Mouse (Mus musculus) ES-Bruce4 (cell line): ENCODE results near the gene Bbs2.

ENCODE experiments used
- CTCF ChIP-seq: IDR thresholded peaks from one replicate; pipeline ENCODE4 v1.8.1; 2011; ENCODE audit warnings: low read depth, low read length
- EP300 ChIP-seq: IDR thresholded peaks from 2 replicates; pipeline ENCODE4 v1.6.1; 2011; ENCODE audit warnings: low read depth, low read length; ENCODE audit not compliant: insufficient read depth

DNA sequence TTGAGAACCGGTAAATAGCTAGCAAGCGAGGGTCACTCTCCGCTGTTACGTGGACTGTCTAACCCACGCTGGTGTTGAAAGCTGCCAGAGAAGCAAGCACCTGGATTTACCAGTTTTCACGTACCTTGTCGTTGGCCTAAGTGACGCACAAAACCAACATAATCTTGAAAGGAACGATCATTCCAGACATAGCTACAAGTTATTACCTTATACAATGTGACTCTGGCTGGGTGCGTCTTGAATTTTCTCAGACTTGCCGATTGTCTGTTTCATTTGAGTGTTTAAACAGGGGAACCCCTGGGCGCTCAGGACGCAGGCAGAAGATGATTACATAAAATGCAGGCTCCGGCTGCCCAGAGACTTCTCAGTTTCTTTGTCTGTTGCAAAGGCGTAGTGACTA is 60.9 kb downstream of the Bbs2 start:
- TF ChIP-seq CTCF: no peak
- no peak for TF ChIP-seq EP300
